Mouse (Mus musculus) gastrocnemius, postnatal 36 days (tissue): ENCODE measurements around the gene Mau2. TPM values are rescaled to one million over a fixed set of nuclear protein-coding genes. Genes with fewer than 3 reads are reported as not detected.
"Not testable (repeated sequence)": the region's sequence is repeated elsewhere in the genome, so short reads cannot be mapped to it uniquely, and the experiment has no call there.

Experiments used
- DNase-seq, 2 experiments: peaks; one replicate each; pipeline ENCODE4 v3.0.0; 2022
- intact Hi-C: fragments of 180-260 bp; cut with DNase I; formaldehyde crosslinking; loops from one replicate; pipeline ENCODE4 v1.15.1; 2025
- total RNA-seq, 2 experiments: library from RNA; stranded (reverse); gene quantifications; 2 replicates each; pipeline ENCODE4 v1.2.3; 2021

Gene Mau2
- total RNA-seq, 2 experiments from 2014 or later, result 24.2 to 25.8 TPM

- no peak for DNase-seq
- intact Hi-C loops, result no loop called here
Observed at GRCm38 (mm10) chr8:70037994-70038393, 4.5 kb downstream of the Mau2 start.

DNA sequence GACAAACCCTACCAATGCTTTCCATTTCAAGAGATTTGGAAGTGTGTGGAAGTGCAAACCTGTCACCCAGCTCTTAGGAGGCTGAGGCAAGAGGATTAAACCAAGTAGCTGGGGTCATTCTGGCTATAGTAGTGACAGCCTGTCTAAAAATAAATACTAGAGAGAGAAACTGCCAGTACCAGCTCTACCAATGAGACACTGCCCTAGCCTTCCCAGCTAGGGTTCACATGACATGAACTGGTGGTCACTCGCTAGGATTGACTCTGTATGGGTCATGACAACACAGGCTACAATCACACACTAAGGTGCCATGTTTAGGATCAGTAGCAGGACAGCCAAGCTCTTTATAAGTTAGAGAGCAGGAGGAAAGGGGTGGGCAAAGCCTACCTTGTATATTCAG is 12.3 kb downstream of the Mau2 start:
- DNase-seq, result no peak
- intact Hi-C loops, result no loop called here

DNA sequence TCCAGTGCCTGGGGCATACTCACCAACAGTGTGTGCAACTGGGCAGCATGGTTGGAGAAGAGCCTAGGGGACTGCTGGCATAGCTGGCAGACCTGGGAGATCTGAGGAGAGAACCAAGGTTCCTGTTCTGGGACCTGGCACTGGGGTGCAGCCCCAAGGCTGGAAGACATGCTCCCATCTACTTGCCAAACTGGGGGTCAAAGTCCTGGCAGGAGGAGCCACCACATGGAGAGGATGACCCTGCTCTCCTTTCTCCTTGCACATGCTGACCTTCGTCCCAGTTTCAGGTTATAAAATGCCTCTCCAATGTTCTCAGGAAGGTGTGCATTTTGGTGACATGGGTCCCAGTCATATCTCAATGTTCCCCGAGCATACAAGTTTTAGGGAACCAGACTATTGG is 16.4 kb downstream of the Mau2 start:
- no peak for DNase-seq
- intact Hi-C loops, result no loop called here

- intact Hi-C loops, result no loop called here
- DNase-seq, result no peak
Observed at GRCm38 (mm10) chr8:70023596-70023995, 18.9 kb downstream of the Mau2 start.

- intact Hi-C loops, result no loop called here
- no peak for DNase-seq
Observed at GRCm38 (mm10) chr8:70015017-70015416, 27.5 kb downstream of the Mau2 start.

- intact Hi-C loops, result no loop called here
- DNase-seq, result no peak
Observed at GRCm38 (mm10) chr8:70012763-70013162, 29.8 kb downstream of the Mau2 start.

DNA sequence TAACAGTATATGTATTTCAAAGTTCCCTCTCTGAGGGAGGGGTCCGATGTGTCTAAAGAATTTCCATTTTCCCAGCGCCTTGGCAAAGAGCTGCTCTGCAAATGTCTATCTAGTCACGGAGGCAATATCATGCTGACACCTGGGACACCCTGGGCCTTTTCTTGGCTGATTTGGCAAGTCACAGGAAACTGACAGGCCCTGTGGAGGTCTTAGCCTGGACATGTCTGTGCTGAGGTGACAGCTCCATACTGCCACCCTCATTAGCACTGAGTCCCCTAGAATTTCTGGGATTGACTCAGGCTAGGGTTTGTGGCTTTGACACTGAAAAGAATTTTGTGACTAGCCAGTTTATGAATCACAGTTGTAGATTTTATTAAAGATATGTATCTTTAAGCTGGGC is 30.2 kb downstream of the Mau2 start:
- DNase-seq, result no peak
- intact Hi-C loops, result no loop called here

- intact Hi-C loops, DNase-seq: not testable (repeated sequence)
Observed at GRCm38 (mm10) chr8:70010796-70011195, 31.7 kb downstream of the Mau2 start.

GRCm38 (mm10) chr8:70005178-70005577 is 37.4 kb downstream of the Mau2 start:
- intact Hi-C loops, result no loop called here
- DNase-seq, result no peak

- no peak for DNase-seq
- intact Hi-C loops, result loop anchor here (1.0 kb wide), 1 partner anchor 85 kb away; no protein-coding TSS in a partner anchor
Observed at GRCm38 (mm10) chr8:70004345-70004744, 38.2 kb downstream of the Mau2 start.

DNA sequence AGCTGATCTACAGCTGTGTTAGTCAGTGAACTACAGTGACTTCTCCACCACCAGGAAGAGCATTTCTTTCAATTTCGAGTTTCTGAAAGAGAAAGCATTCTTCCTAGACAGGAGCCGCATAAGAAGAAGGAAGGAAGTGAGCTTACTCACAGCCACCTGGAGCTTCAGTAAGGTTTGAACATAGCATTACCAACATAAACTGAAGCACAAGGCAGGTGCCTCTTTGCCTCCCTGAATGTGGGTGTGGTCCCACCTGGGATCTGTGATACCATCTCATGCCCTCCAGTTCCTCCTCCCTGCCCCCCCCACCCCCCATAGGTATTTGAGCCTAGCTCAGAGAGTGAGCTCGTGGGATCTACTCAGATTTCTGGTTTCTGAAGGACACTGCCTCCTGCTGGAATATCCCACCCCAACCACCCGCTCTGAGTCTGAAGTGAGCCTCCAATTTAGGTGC is 39.3 kb downstream of the Mau2 start:
- DNase-seq, result no peak
- intact Hi-C loops, result no loop called here

GRCm38 (mm10) chr8:70001892-70002191 is 40.7 kb downstream of the Mau2 start:
- not testable (repeated sequence) for DNase-seq
- intact Hi-C loops, result loop anchor here (1.0 kb wide), 1 partner anchor 81 kb away; no protein-coding TSS in a partner anchor

- DNase-seq, result peak; percentile 29 to 34
- intact Hi-C loops, result loop anchor here (1.0 kb wide), 1 partner anchor 80 kb away; no protein-coding TSS in a partner anchor
Observed at GRCm38 (mm10) chr8:70001176-70001891, 41.2 kb downstream of the Mau2 start.

- no peak for DNase-seq
- intact Hi-C loops, result no loop called here
Observed at GRCm38 (mm10) chr8:70000226-70000625, 42.3 kb downstream of the Mau2 start.

GRCm38 (mm10) chr8:69999236-69999635 is 43.3 kb downstream of the Mau2 start:
- intact Hi-C loops, result no loop called here
- no peak for DNase-seq

DNA sequence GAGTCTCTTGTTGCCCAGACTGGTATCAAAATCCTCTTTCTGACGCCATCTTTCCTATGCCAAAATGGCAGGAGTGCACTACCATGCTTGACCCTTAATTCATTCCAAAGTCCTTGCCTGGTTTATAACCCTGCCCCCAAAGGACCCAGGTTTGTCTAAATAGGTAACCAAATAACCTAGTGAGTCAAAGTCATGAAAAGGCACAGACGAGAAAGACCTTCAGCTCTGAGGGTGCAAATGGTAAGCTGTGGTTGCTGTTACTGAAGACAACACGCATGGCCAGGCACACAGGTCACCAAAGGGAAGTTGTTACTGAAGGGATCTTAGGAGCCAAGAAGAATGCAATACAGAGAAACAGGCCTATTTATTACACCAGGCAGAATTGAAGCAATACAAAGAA is 43.8 kb downstream of the Mau2 start:
- no peak for DNase-seq
- intact Hi-C loops, result no loop called here

DNA sequence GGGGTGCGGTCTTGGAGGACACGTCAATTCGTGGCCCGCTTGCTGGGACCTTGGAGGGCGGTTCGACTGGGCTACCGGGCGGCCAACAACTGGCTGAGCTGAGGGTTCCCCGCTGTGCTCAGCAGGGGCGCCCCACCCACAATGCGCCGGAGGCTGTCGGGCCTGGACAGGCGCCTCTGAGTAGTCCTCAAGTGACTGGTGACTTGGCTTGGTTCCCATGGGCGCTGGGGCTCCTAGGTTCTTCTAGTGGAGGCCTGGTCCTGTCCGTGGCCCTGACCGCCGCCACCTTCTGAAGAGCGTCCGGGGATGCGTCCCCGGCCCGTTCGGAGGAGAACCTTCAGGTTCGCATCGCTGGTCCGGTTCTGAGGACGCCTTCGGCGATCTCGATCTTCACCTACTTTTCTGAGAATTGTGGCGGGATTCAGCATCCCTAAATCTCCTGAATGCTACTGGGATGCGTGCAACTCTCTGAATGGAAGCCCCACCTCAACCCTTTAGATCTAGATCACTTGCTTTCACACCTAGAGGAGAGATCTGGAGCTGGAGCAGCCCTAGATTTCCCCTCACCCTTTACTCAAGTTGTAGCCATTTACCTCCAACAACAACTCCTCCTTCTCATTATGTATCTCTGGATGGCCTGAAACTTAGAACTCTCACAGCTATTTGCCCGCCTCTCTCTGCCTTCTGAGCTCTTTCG is 45.8 kb downstream of the Mau2 start:
- no peak for DNase-seq
- intact Hi-C loops, result no loop called here

DNA sequence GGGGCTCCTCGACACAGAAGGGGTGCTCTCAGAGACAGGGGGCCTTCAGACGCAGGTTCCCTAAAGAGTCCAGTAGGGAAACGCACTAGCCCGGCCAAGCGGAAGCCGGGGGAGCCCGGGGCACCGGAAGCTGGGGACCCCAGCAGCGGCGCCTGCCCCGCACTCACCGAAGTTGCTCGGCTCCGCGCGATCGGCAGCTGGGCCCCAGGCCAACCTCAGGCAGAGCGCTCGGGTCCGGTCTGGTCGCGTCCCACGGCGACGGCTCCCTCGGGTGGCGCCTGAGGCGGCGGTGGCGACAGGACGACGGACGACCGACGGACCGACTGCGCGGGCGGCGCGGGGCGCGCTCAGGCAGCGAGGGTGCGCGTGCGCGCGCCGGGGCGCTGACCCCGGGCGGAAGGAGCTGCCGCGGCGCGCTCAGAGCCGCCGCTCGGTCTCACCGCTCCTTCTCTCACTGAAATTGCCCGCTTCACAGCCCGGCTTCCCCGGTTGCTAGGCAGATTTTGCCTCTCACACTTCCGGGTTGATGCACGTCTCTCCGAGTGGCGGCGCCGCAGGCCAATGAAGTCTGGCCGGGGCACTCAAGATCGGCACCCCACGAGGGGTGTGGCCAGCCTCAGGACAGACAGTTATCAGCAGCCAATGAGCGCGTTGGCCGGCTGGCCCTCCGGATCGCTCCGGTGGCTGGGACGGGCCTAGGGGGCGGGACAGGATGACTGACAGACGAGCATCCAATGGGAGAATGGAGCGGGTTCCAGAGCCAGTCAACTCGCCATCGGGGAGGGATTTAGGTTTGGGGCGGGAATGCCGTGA is 46.6 kb downstream of the Mau2 start, which contains the start of gene Gatad2a:
Gene Gatad2a (minus strand): TSS at position 609 of the 813 bp plus-strand sequence.
- DNase-seq, result peak; percentile 100
- intact Hi-C loops, result no loop called here

- intact Hi-C loops, result no loop called here
- DNase-seq, result no peak
Observed at GRCm38 (mm10) chr8:69995422-69995775, 47.1 kb downstream of the Mau2 start.

DNA sequence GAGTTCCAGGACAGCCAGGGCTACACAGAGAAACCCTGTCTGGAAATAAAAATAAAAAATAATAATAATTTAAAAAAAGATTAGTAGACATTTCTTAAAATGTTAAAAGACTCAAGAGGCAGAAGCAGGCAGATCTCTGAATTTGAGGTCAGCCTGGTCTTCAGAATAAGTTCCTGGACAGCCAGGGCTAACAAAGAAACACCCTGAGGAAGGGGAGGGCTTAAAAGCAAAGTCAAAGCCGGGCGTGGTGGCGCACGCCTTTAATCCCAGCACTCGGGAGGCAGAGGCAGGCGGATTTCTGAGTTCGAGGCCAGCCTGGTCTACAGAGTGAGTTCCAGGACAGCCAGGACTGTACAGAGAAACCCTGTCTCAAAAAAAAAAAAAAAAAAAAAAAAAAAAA is 53.6 kb downstream of the Mau2 start:
- intact Hi-C loops, DNase-seq: not testable (repeated sequence)

GRCm38 (mm10) chr8:69987744-69988143 is 54.8 kb downstream of the Mau2 start:
- intact Hi-C loops, result no loop called here

More at GRCm38 (mm10) chr8:69987744-69988143, 54.8 kb downstream of the Mau2 start:
- DNase-seq, result no peak
